Mouse (Mus musculus) spleen, adult 2 months (tissue): ENCODE results near the gene Zfp422.
"Not testable (repeated sequence)": the region's sequence is repeated elsewhere in the genome, so short reads cannot be mapped to it uniquely, and the experiment has no call there.

Source experiments
- CTCF ChIP-seq: fragments of 200-500 bp; IDR thresholded peaks from 2 replicates; pipeline ENCODE4 v1.5.1; 2011; ENCODE audit warnings: mild to moderate bottlenecking, inconsistent platforms; ENCODE audit not compliant: insufficient read depth, insufficient read length, insufficient replicate concordance; ENCODE audit errors: extremely low read depth
- POLR2A ChIP-seq: fragments of 200-500 bp; IDR thresholded peaks from 2 replicates; pipeline ENCODE4 v1.6.1; 2011; ENCODE audit warnings: low read depth, low read length, inconsistent platforms

DNA sequence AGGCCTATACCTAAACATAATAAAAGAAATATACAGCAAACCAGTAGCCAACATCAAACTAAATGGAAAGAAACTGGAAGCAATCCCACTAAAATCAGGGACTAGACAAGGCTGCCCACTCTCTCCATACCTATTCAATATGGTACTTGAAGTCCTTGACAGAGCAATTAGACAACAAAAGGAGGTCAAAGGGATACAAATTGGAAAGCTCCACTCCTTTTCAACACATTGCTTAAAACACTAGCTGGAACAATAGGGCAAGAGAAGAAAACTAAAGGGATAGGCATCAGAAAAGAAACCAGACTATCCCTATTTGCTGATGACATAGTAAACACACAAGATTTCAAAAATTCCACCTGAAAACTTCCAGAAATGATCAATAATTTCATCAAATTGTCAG, 27.8 kb downstream of the Zfp422 start:
- TF ChIP-seq CTCF, POLR2A: not testable (repeated sequence)
